Mouse (Mus musculus) forebrain, embryonic 14.5 days (tissue): ENCODE measurements at regions not wholly inside any gene's neighbourhood (a gene's known extent, or its start where the extent isn't known, plus 50 kb on each side); places are given as distances from the start of the nearest gene placed in this dataset.
"Not testable (repeated sequence)": the region's sequence is repeated elsewhere in the genome, so short reads cannot be mapped to it uniquely, and the experiment has no call there.

ENCODE experiments used
- ATAC-seq: fragments of 200-750 bp; cut with Nextera tagmentation; 2 replicates; pipeline ENCODE4 v1.8.0; 2017; ENCODE audit warnings: mild to moderate bottlenecking, moderate library complexity
- DNase-seq: peaks from one replicate; pipeline ENCODE4 v3.0.0-alpha.2; 2015; ENCODE audit warnings: low spot score
- H3K27ac ChIP-seq: fragments of 300-500 bp; sonication (generic); 2 replicates; pipeline ENCODE4 v1.5.1; 2014; ENCODE audit warnings: low read depth, mild to moderate bottlenecking, control low read depth, low read length, moderate library complexity
- H3K27me3 ChIP-seq: fragments of 300-500 bp; sonication (generic); replicated peaks from 2 replicates; pipeline ENCODE4 v1.6.1; 2014; ENCODE audit warnings: low read length, control low read depth, mixed read lengths; ENCODE audit not compliant: control insufficient read depth, insufficient read depth
- H3K36me3 ChIP-seq: fragments of 300-500 bp; sonication (generic); 2 replicates; pipeline ENCODE4 v1.6.1; 2014; ENCODE audit warnings: low read length, control low read depth; ENCODE audit not compliant: control insufficient read depth, insufficient read depth
- H3K4me1 ChIP-seq: fragments of 300-500 bp; sonication (generic); 2 replicates; pipeline ENCODE4 v1.6.1; 2014; ENCODE audit warnings: antibody characterized with exemption, low read length, control low read depth; ENCODE audit not compliant: control insufficient read depth, insufficient read depth
- H3K4me2 ChIP-seq: fragments of 300-500 bp; sonication (generic); 2 replicates; pipeline ENCODE4 v1.6.1; 2014; ENCODE audit warnings: mild to moderate bottlenecking, control low read depth, low read length
- H3K4me3 ChIP-seq: fragments of 300-500 bp; sonication (generic); 2 replicates; pipeline ENCODE4 v1.5.1; 2014; ENCODE audit warnings: low read depth, low read length, control low read depth
- H3K9ac ChIP-seq: fragments of 300-500 bp; sonication (generic); 2 replicates; pipeline ENCODE4 v1.6.1; 2014; ENCODE audit warnings: mild to moderate bottlenecking, low read length, control low read depth, moderate library complexity
- H3K9me3 ChIP-seq: fragments of 300-500 bp; sonication (generic); replicated peaks from 2 replicates; pipeline ENCODE4 v1.6.1; 2016; ENCODE audit warnings: low read length, control low read depth, mixed read lengths; ENCODE audit not compliant: control insufficient read depth
- WGBS: fragments of 180-500 bp; shearing (Covaris S2); extraction: QIAGEN DNeasy Blood & Tissue Kit; methylation state at CpG from one replicate; pipeline ENCODE4 v1.1.7; 2014; 5-methylcytosine and 5-hydroxymethylcytosine counted together

- H3K9me3 ChIP-seq, H3K27me3 ChIP-seq, DNase-seq, H3K4me1 ChIP-seq, ATAC-seq, H3K4me2 ChIP-seq, H3K27ac ChIP-seq, H3K36me3 ChIP-seq, H3K9ac ChIP-seq, H3K4me3 ChIP-seq: not testable (repeated sequence)
- 61% methylated on average over 6 of the region's 6 CpGs for WGBS
Measured at GRCm38 (mm10) chr5:26751196-26751595, 65.8 kb upstream of the Dpp6 start.

GRCm38 (mm10) chr5:26751601-26752305 lies 65.2 kb upstream of the Dpp6 start:
- H3K36me3 ChIP-seq, H3K9me3 ChIP-seq, H3K27ac ChIP-seq, H3K27me3 ChIP-seq, H3K4me3 ChIP-seq, H3K9ac ChIP-seq, H3K4me2 ChIP-seq, ATAC-seq, DNase-seq, H3K4me1 ChIP-seq: not testable (repeated sequence)
- WGBS: 37% methylated on average over 6 of the region's 6 CpGs

- not testable (repeated sequence) for DNase-seq, H3K4me2 ChIP-seq, H3K4me3 ChIP-seq, ATAC-seq, H3K36me3 ChIP-seq, H3K4me1 ChIP-seq, H3K27ac ChIP-seq, H3K9ac ChIP-seq, H3K9me3 ChIP-seq, H3K27me3 ChIP-seq
- WGBS: 84% methylated on average over 7 of the region's 7 CpGs
Measured at GRCm38 (mm10) chr5:26754129-26754528, 62.9 kb upstream of the Dpp6 start.
